Mouse (Mus musculus) olfactory bulb, adult 2 months (tissue): ENCODE results near the gene Relt.

Experiments
- CTCF ChIP-seq: fragments of 200-500 bp; IDR thresholded peaks from 2 replicates; pipeline ENCODE4 v1.5.1; 2012; ENCODE audit warnings: low read depth, mild to moderate bottlenecking, low read length, moderate library complexity; ENCODE audit not compliant: insufficient read depth
- POLR2A ChIP-seq: fragments of 200-500 bp; IDR thresholded peaks from 2 replicates; pipeline ENCODE4 v1.6.1; 2012; ENCODE audit warnings: mild to moderate bottlenecking, low read depth, low read length, moderate library complexity; ENCODE audit not compliant: insufficient read depth

GRCm38 (mm10) chr7:100798810-100799209 is 64.4 kb downstream of the Relt start:
- TF ChIP-seq CTCF (no peak), POLR2A (no peak)
